Mouse (Mus musculus): ENCODE measurements around the gene Trpc5.

Trpc5 gene

GRCm38 (mm10) chrX:144335332-144336015, 352.5 kb downstream of the Trpc5 start:
- DNase-seq = no peak

Data from lung, postnatal 4 days (tissue).